Mouse (Mus musculus) midbrain, embryonic 11.5 days (tissue): ENCODE data around the gene Hoxa7. TPM values are rescaled to one million over a fixed set of nuclear protein-coding genes. Genes with fewer than 3 reads are reported as not detected.

Source experiments
- ATAC-seq: fragments of 200-750 bp; cut with Nextera tagmentation; 2 replicates; pipeline ENCODE4 v1.8.0; 2017; ENCODE audit warnings: moderate TSS enrichment, moderate library complexity; ENCODE audit not compliant: low FRiP score
- DNase-seq: peaks from one replicate; pipeline ENCODE4 v3.0.0; 2015; ENCODE audit warnings: low spot score; ENCODE audit errors: missing footprints
- H3K27ac ChIP-seq: fragments of 300-500 bp; sonication (generic); 2 replicates; pipeline ENCODE4 v1.5.1; 2014; ENCODE audit warnings: low read depth, low read length
- H3K27me3 ChIP-seq: fragments of 300-500 bp; sonication (generic); 2 replicates; pipeline ENCODE4 v1.6.1; 2014; ENCODE audit warnings: mild to moderate bottlenecking, low read length, moderate library complexity, mixed read lengths; ENCODE audit not compliant: control insufficient read depth, insufficient read depth
- H3K36me3 ChIP-seq: fragments of 300-500 bp; sonication (generic); 2 replicates; pipeline ENCODE4 v1.6.1; 2014; ENCODE audit warnings: mild to moderate bottlenecking, low read length, moderate library complexity, mixed read lengths; ENCODE audit not compliant: control insufficient read depth, insufficient read depth
- H3K4me1 ChIP-seq: fragments of 300-500 bp; sonication (generic); 2 replicates; pipeline ENCODE4 v1.6.1; 2014; ENCODE audit warnings: low read length; ENCODE audit not compliant: control insufficient read depth, insufficient read depth
- H3K4me2 ChIP-seq: fragments of 300-500 bp; sonication (generic); 2 replicates; pipeline ENCODE4 v1.6.1; 2014; ENCODE audit warnings: mild to moderate bottlenecking, moderate library complexity
- H3K4me3 ChIP-seq: fragments of 300-500 bp; sonication (generic); 2 replicates; pipeline ENCODE4 v1.5.1; 2014; ENCODE audit warnings: low read depth, low read length
- H3K9ac ChIP-seq: fragments of 300-500 bp; sonication (generic); 2 replicates; pipeline ENCODE4 v1.6.1; 2014; ENCODE audit warnings: low read length
- H3K9me3 ChIP-seq: fragments of 300-500 bp; sonication (generic); 2 replicates; pipeline ENCODE4 v1.6.1; 2016; ENCODE audit warnings: low read length; ENCODE audit not compliant: control insufficient read depth
- WGBS: fragments of 180-500 bp; shearing (Covaris S2); extraction: QIAGEN DNeasy Blood & Tissue Kit; methylation state at CpG from one replicate; pipeline ENCODE4 v1.1.7; 2014; 5-methylcytosine and 5-hydroxymethylcytosine counted together
- polyA plus RNA-seq: library from polyadenylated mRNA; unstranded; fragments of >200 nt; fragmentation: Nextera tagmentation; extraction: Ambion mirVana; gene quantifications from 2 replicates; pipeline ENCODE4 v1.2.1, GENCODE M21; 2014

Hoxa7 gene
- polyA plus RNA-seq, 1 experiment from 2014 or later = not detected

GRCm38 (mm10) chr6:52176391-52176790 lies 45.3 kb downstream of the Hoxa7 start:
- peaks cover 98% of the 10 kb centered on the region for H3K27me3 ChIP-seq
- ATAC-seq (no peak), DNase-seq (no peak)
- peaks cover 3% of the 10 kb centered on the region; the same call in 1 of the 2 replicates for H3K4me1 ChIP-seq
- H3K4me3 ChIP-seq = no peak overlapping the region
- H3K27ac ChIP-seq = no peak overlapping the region
- WGBS = 2% methylated on average over 6 of the region's 6 CpGs
- H3K4me2 ChIP-seq = no peak overlapping the region
- no peaks in the 10 kb centered on the region for H3K9me3 ChIP-seq
- H3K9ac ChIP-seq = no peak overlapping the region
- H3K36me3 ChIP-seq = no peaks in the 10 kb centered on the region

- 0% methylated on average over 20 of the region's 35 CpGs for WGBS
- 0 out of 2 replicates have a peak overlapping the region, but pooled peaks have one; percentile 9 for H3K4me3 ChIP-seq
- no peak overlapping the region for H3K4me2 ChIP-seq
- no peak overlapping the region for H3K9ac ChIP-seq
- no peaks in the 10 kb centered on the region for H3K36me3 ChIP-seq
- peaks cover 98% of the 10 kb centered on the region for H3K27me3 ChIP-seq
- ATAC-seq (no peak), DNase-seq (no peak)
- no peak overlapping the region for H3K27ac ChIP-seq
- no peaks in the 10 kb centered on the region for H3K9me3 ChIP-seq
- peaks cover 3% of the 10 kb centered on the region; the same call in 1 of the 2 replicates for H3K4me1 ChIP-seq
Observed at GRCm38 (mm10) chr6:52175864-52176263, 45.8 kb downstream of the Hoxa7 start.

- H3K4me2 ChIP-seq = no peak overlapping the region
- under 1% methylated on average over 40 of the region's 41 CpGs for WGBS
- H3K27ac ChIP-seq = no peak overlapping the region
Observed at GRCm38 (mm10) chr6:52174968-52175751, 46.5 kb downstream of the Hoxa7 start.

GRCm38 (mm10) chr6:52173648-52174047 lies 48.0 kb downstream of the Hoxa7 start:
- no peak overlapping the region for H3K4me2 ChIP-seq
- H3K9me3 ChIP-seq = no peaks in the 10 kb centered on the region
- peaks cover 3% of the 10 kb centered on the region; the same call in 1 of the 2 replicates for H3K4me1 ChIP-seq
- 4% methylated on average over 4 of the region's 4 CpGs for WGBS
- H3K36me3 ChIP-seq = no peaks in the 10 kb centered on the region
- H3K27me3 ChIP-seq = peaks cover 97% of the 10 kb centered on the region
- H3K4me3 ChIP-seq = no peak overlapping the region
- ATAC-seq = no peak
- no peak for DNase-seq
- H3K27ac ChIP-seq = no peak overlapping the region
- H3K9ac ChIP-seq = no peak overlapping the region

More at GRCm38 (mm10) chr6:52174968-52175751, 46.5 kb downstream of the Hoxa7 start:
- no peak overlapping the region for H3K9ac ChIP-seq
- H3K4me3 ChIP-seq = 0 out of 2 replicates have a peak overlapping the region, but pooled peaks have one; percentile 9
- peaks cover 3% of the 10 kb centered on the region; the same call in 1 of the 2 replicates for H3K4me1 ChIP-seq
- H3K9me3 ChIP-seq = no peaks in the 10 kb centered on the region
- ATAC-seq (no peak), DNase-seq (peak; percentile 96)
- H3K27me3 ChIP-seq = peaks cover 98% of the 10 kb centered on the region
- H3K36me3 ChIP-seq = no peaks in the 10 kb centered on the region

- H3K27ac ChIP-seq = no peak overlapping the region
- no peak overlapping the region for H3K9ac ChIP-seq
- WGBS = under 1% methylated on average over 35 of the region's 35 CpGs
- H3K9me3 ChIP-seq = no peaks in the 10 kb centered on the region
- H3K27me3 ChIP-seq = peaks cover 97% of the 10 kb centered on the region
- no peaks in the 10 kb centered on the region for H3K36me3 ChIP-seq
- ATAC-seq (peak; percentile 27; the same call in 1 of the 2 replicates), DNase-seq (no peak)
- no peak overlapping the region for H3K4me3 ChIP-seq
- H3K4me2 ChIP-seq = peak overlapping the region; percentile 33
- peaks cover 3% of the 10 kb centered on the region; the same call in 1 of the 2 replicates for H3K4me1 ChIP-seq
Observed at GRCm38 (mm10) chr6:52172501-52172900, 49.2 kb downstream of the Hoxa7 start.

GRCm38 (mm10) chr6:52171938-52172337 lies 49.7 kb downstream of the Hoxa7 start:
- H3K36me3 ChIP-seq = no peaks in the 10 kb centered on the region
- no peaks in the 10 kb centered on the region for H3K9me3 ChIP-seq
- no peak overlapping the region for H3K9ac ChIP-seq
- peaks cover 3% of the 10 kb centered on the region; the same call in 1 of the 2 replicates for H3K4me1 ChIP-seq
- WGBS = 3% methylated on average over 6 of the region's 7 CpGs
- no peak overlapping the region for H3K27ac ChIP-seq
- ATAC-seq = no peak
- DNase-seq = no peak
- peaks cover 97% of the 10 kb centered on the region for H3K27me3 ChIP-seq
- H3K4me3 ChIP-seq = no peak overlapping the region
- H3K4me2 ChIP-seq = no peak overlapping the region

GRCm38 (mm10) chr6:52171331-52171730 lies 50.3 kb downstream of the Hoxa7 start:
- no peak overlapping the region for H3K4me3 ChIP-seq
- H3K9me3 ChIP-seq = no peaks in the 10 kb centered on the region
- H3K4me1 ChIP-seq = peaks cover 3% of the 10 kb centered on the region; the same call in 1 of the 2 replicates
- no peaks in the 10 kb centered on the region for H3K36me3 ChIP-seq
- H3K27ac ChIP-seq = no peak overlapping the region
- ATAC-seq (no peak), DNase-seq (no peak)
- no peak overlapping the region for H3K9ac ChIP-seq
- peaks cover 97% of the 10 kb centered on the region for H3K27me3 ChIP-seq
- 4% methylated on average over 4 of the region's 4 CpGs for WGBS
- no peak overlapping the region for H3K4me2 ChIP-seq

GRCm38 (mm10) chr6:52170898-52171223 lies 50.8 kb downstream of the Hoxa7 start:
- Histone ChIP-seq H3K9ac (no peak overlapping the region), H3K9me3 (no peaks in the 10 kb centered on the region), H3K27me3 (peaks cover 97% of the 10 kb centered on the region), H3K36me3 (no peaks in the 10 kb centered on the region), H3K4me3 (no peak overlapping the region), H3K4me2 (no peak overlapping the region), H3K4me1 (peaks cover 3% of the 10 kb centered on the region; the same call in 1 of the 2 replicates), H3K27ac (no peak overlapping the region)
- 4% methylated on average over 5 of the region's 5 CpGs for WGBS
- ATAC-seq (no peak), DNase-seq (no peak)

GRCm38 (mm10) chr6:52170166-52170897 lies 51.3 kb downstream of the Hoxa7 start:
- Histone ChIP-seq H3K4me3 (no peak overlapping the region), H3K4me1 (peaks cover 3% of the 10 kb centered on the region; the same call in 1 of the 2 replicates), H3K9me3 (no peaks in the 10 kb centered on the region), H3K27ac (no peak overlapping the region), H3K9ac (no peak overlapping the region), H3K36me3 (no peaks in the 10 kb centered on the region), H3K4me2 (no peak overlapping the region), H3K27me3 (peaks cover 97% of the 10 kb centered on the region)
- 1% methylated on average over 39 of the region's 40 CpGs for WGBS
- DNase-seq = no peak
- no peak for ATAC-seq
